Mouse (Mus musculus) telencephalon, adult 2 months (tissue): Measurements from ENCODE around the gene Mapk12.

Experiments
- DNase-seq: peaks from one replicate; pipeline ENCODE4 v3.0.0-alpha.2; 2011; ENCODE audit warnings: low read depth, low spot score

The Mapk12 gene

GRCm38 (mm10) chr15:89138531-89138930 lies 2.0 kb downstream of the Mapk12 start:
- no peak for DNase-seq

- DNase-seq = no peak
Observed at GRCm38 (mm10) chr15:89138046-89138405, 2.5 kb downstream of the Mapk12 start.

GRCm38 (mm10) chr15:89137378-89138045 lies 3.0 kb downstream of the Mapk12 start:
- no peak for DNase-seq

- DNase-seq = no peak
Observed at GRCm38 (mm10) chr15:89136461-89137155, 3.9 kb downstream of the Mapk12 start.

- DNase-seq = no peak
Observed at GRCm38 (mm10) chr15:89131316-89131715, 9.2 kb downstream of the Mapk12 start.

- DNase-seq = no peak
Observed at GRCm38 (mm10) chr15:89130245-89130644, 10.3 kb downstream of the Mapk12 start.

GRCm38 (mm10) chr15:89128382-89129350 lies 11.8 kb downstream of the Mapk12 start, which contains the start of gene Hdac10:
TSS of gene Hdac10 (minus strand) at chr15:89128700.
- no peak for DNase-seq

GRCm38 (mm10) chr15:89127364-89127940 lies 13.1 kb downstream of the Mapk12 start:
- no peak for DNase-seq

GRCm38 (mm10) chr15:89126622-89127021 lies 13.9 kb downstream of the Mapk12 start:
- DNase-seq = no peak

- DNase-seq = no peak
Observed at GRCm38 (mm10) chr15:89125351-89125750, 15.2 kb downstream of the Mapk12 start.

- DNase-seq = no peak
Observed at GRCm38 (mm10) chr15:89124312-89124711, 16.2 kb downstream of the Mapk12 start.

- DNase-seq = no peak
Observed at GRCm38 (mm10) chr15:89123595-89123994, 16.9 kb downstream of the Mapk12 start.

GRCm38 (mm10) chr15:89122649-89123366 lies 17.7 kb downstream of the Mapk12 start, which contains the start of gene Tubgcp6:
TSS of gene Tubgcp6 (minus strand) at chr15:89123112.
- peak; percentile 91 for DNase-seq

- DNase-seq = no peak
Observed at GRCm38 (mm10) chr15:89118007-89118406, 22.5 kb downstream of the Mapk12 start.

GRCm38 (mm10) chr15:89110147-89110546 lies 30.4 kb downstream of the Mapk12 start:
- no peak for DNase-seq

GRCm38 (mm10) chr15:89106976-89107375 lies 33.5 kb downstream of the Mapk12 start:
- no peak for DNase-seq

- DNase-seq = no peak
Observed at GRCm38 (mm10) chr15:89106073-89106472, 34.4 kb downstream of the Mapk12 start.

- no peak for DNase-seq
Observed at GRCm38 (mm10) chr15:89104425-89104824, 36.1 kb downstream of the Mapk12 start.

- DNase-seq = no peak
Observed at GRCm38 (mm10) chr15:89103921-89104320, 36.6 kb downstream of the Mapk12 start.

GRCm38 (mm10) chr15:89102646-89103045 lies 37.9 kb downstream of the Mapk12 start:
- no peak for DNase-seq

GRCm38 (mm10) chr15:89100823-89101222 lies 39.7 kb downstream of the Mapk12 start:
- DNase-seq = no peak
